Mouse (Mus musculus): ENCODE results near the gene Parg.
"Not testable (repeated sequence)": the region's sequence is repeated elsewhere in the genome, so short reads cannot be mapped to it uniquely, and the experiment has no call there.

The Parg gene

DNA sequence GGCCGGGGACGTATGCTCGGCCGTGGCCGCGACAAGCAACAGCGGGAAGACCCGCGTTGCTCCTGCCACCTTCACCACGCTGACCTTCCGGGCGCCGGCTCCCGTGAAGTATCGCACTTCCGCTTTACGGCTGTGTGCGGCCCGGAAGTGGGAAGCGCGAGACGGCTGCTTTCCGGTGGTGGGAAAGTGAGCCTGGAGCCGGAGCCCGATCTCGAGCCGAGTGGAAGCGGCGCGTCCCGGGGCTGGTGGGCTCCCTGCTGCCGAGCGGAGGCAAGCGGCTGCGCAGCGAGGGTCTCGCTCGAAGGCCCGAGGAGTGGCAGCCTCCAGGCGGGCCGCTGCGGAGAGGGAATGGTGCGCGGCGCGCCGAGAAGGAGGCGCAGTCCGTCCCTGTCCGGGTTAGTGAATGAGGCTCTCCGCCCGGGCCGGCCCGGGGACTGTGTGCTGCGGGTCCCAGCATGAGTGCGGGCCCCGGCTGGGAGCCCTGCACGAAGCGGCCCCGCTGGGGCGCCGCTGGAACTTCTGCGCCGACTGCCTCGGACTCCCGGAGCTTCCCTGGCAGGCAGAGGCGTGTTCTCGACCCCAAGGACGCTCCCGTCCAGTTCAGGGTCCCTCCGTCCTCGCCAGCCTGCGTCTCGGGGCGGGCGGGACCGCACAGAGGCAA lies at the start of gene Parg, which contains the start of gene Timm23:
Gene Parg, plus strand, starts transcription at position 159 of the 661 bp plus-strand sequence.
Gene Timm23, minus strand, starts transcription at position 108 of the 661 bp plus-strand sequence.
- ATAC-seq (ENCODE audit: low TSS enrichment) = peak; percentile 99

- ATAC-seq (ENCODE audit: low TSS enrichment) = no peak
These were observed 49.3 kb upstream of the Parg start for GRCm38 (mm10) chr14:32152243-32152965.

GRCm38 (mm10) chr14:32153156-32153555 lies 48.6 kb upstream of the Parg start:
- ATAC-seq (ENCODE audit: low TSS enrichment) = no peak

GRCm38 (mm10) chr14:32154758-32155157 lies 47.0 kb upstream of the Parg start:
- no peak for ATAC-seq (ENCODE audit: low TSS enrichment)

GRCm38 (mm10) chr14:32159150-32159670 lies 42.5 kb upstream of the Parg start:
- ATAC-seq (ENCODE audit: low TSS enrichment) = peak; percentile 51

- ATAC-seq (ENCODE audit: low TSS enrichment) = peak; percentile 98
These were observed 42.0 kb upstream of the Parg start, which contains the start of gene Ncoa4 for GRCm38 (mm10) chr14:32159690-32160246. TSS of gene Ncoa4 (plus strand) at chr14:32159865.

GRCm38 (mm10) chr14:32160563-32160962 lies 41.2 kb upstream of the Parg start:
- no peak for ATAC-seq (ENCODE audit: low TSS enrichment)

DNA sequence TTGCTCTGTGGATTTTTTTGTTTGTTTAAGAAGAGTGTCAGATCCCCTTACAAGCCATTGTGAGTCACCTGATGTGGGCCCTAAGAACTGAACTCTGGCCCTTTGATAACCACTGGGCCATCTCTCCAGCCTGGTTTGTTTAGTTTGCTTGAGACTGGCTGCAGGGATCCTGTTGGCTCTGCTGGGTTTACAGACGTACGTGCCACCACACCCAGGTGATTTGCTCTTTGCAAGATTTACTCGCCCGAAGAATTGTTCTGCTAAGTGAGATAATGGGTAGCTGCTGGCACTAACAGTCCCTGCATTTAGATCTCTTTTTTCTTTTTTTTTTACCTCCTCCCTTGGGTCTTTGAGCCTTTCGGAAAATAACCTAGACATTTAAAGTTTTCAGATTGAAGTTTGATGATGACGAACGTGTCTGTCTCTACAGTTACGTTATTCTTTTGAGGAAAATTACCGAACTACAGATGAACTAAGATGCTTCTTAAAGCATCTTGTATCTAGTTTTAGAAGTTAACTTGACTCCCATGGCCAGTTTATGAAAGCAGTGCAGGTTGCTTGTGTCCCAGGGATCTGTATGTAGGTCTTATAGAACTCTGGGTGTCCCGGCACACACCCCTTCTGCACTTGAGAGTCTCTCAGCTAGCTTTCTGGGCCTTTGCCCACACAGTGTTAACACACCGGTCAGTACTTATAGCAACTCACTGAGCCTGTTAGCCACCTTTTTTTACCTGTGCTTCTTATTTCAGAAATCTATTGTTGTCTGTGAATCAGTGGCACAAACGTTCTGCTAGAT lies 40.5 kb upstream of the Parg start:
- ATAC-seq (ENCODE audit: low TSS enrichment) = no peak

- no peak for ATAC-seq (ENCODE audit: low TSS enrichment)
These were observed 39.5 kb upstream of the Parg start for GRCm38 (mm10) chr14:32162231-32162630.

DNA sequence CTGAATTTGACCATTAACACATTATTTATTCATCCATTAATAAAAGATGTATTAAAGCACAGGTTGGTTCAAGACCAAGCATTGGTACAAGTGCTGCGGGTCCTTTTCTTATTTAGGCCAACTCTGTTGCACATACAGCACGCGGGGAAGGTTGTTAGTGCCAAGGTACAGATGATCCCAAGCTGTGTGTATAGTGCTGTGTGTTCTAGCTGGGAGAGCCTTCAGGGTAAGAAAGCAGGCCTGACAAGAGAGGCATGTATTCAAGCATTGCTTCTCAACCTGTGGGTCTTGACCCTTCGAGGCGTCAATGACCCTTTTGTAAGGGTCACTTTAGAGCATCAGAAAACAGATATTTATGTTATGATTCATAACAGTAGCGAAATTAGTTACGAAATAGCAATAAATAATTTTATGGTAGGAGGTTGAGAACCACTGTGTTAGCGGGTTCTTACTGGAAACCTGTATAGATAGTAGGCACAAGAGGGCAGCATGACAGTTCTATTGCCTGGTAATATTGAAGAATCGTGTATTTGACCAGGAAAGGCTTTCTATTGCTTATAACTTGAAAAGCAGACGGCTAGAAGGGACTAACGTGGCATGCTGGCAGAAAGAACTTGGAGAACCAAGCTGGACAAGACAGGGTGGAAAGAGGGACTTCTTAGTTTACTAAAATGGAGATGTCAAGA lies 38.4 kb upstream of the Parg start:
- ATAC-seq (ENCODE audit: low TSS enrichment) = no peak

- ATAC-seq (ENCODE audit: low TSS enrichment) = no peak
These were observed 37.3 kb upstream of the Parg start for GRCm38 (mm10) chr14:32164173-32165051.

DNA sequence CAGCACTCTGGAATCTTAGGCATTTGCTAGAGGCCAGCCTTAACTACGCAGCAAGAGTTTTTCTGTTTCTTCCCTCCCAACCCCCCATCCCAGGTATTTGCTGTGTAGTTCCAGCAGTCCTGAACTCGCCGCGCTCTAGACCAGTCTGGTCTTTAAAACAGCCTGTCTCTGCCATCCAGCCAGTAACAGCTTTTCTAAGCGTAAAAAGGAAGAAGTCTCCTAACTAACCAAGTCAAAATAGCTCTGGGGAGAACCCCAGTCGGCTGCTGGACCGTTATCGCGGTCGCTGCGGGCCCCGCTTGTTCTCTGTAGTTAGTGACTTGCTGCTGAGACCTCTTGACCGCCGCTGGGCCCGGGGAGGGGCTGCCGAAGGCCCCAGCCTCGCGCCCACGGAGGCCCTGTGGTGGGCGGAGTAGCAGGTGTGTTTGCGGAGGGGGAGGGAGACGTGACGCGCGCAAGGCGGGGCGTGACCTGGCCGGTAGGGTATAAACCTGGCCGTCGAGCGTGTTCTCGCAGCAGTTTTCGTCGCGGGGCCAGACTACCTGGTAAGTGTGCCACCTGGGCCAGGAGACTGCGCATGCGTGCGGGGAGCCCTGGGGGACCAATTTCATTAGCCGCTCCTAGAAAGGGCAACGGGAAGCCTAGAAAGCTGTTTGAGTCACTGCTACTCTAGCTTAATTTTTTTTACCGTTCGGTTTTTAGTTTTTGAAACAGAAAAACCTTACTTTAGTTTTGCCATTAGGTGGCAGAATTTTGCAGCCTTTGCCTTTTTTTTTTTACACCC lies 36.3 kb upstream of the Parg start:
- peak; percentile 27; the same call in 1 of the 2 replicates for ATAC-seq (ENCODE audit: low TSS enrichment)

GRCm38 (mm10) chr14:32166062-32166441 lies 35.7 kb upstream of the Parg start:
- no peak for ATAC-seq (ENCODE audit: low TSS enrichment)

GRCm38 (mm10) chr14:32166840-32167239 lies 34.9 kb upstream of the Parg start:
- ATAC-seq (ENCODE audit: low TSS enrichment) = no peak

- no peak for ATAC-seq (ENCODE audit: low TSS enrichment)
These were observed 34.4 kb upstream of the Parg start for GRCm38 (mm10) chr14:32167326-32167725.

GRCm38 (mm10) chr14:32168653-32169231 lies 33.0 kb upstream of the Parg start:
- no peak for ATAC-seq (ENCODE audit: low TSS enrichment)

DNA sequence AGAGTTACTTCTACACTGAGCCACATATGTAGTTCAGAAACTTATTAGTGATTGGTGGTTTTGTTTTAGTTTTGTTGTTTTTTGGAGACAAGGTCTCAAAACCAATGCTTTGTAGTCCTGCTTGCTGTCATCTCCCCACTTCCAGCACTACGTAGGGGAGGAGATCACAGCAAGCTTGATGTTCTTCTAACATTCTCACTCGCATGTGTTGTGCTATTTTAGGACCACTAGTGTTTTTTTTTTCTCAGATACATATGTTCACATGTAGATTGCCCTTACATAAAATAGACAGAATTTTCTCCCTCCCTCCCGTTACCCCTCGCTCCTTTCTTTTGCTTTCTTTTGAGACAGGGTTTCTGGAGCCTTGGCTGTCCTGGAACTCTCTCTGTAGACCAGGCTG lies 31.6 kb upstream of the Parg start:
- ATAC-seq (ENCODE audit: low TSS enrichment) = peak; percentile 71

- ATAC-seq (ENCODE audit: low TSS enrichment) = peak; percentile 57; the same call in 1 of the 2 replicates
These were observed 26.4 kb upstream of the Parg start for GRCm38 (mm10) chr14:32175310-32175709.

DNA sequence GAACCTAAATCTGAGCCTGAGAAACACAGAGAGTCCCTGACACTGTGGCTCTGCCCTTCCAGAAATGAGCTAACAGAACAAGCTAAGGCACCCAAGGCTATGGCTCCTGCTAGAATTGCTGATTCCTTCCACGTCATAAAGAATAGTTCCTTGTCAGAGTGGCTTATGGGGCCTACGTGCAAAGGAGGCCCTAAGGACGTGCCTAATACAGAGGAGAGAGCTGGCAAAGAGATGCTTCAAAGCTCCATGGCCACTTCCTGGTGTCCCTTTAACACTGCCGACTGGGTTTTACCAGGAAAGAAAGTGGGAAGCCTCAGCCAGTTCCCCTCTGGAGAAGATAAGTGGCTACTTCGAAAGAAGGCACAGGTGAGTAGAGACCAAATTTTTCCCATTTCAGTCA lies 25.2 kb upstream of the Parg start:
- not testable (repeated sequence) for ATAC-seq (ENCODE audit: low TSS enrichment)
